Mouse (Mus musculus) bone marrow macrophage, adult 2 months (primary cell): ENCODE measurements at regions not wholly inside any gene's neighbourhood (a gene's known extent, or its start where the extent isn't known, plus 50 kb on each side); places are given as distances from the start of the nearest gene placed in this dataset.

Source experiments
- CTCF ChIP-seq: IDR thresholded peaks from 2 replicates; pipeline ENCODE4 v1.5.1; 2012; ENCODE audit warnings: low read depth, mild to moderate bottlenecking, low read length, moderate library complexity
- POLR2A ChIP-seq: IDR thresholded peaks from 2 replicates; pipeline ENCODE4 v1.6.1; 2012; ENCODE audit warnings: mild to moderate bottlenecking, low read depth, low read length, borderline replicate concordance

DNA sequence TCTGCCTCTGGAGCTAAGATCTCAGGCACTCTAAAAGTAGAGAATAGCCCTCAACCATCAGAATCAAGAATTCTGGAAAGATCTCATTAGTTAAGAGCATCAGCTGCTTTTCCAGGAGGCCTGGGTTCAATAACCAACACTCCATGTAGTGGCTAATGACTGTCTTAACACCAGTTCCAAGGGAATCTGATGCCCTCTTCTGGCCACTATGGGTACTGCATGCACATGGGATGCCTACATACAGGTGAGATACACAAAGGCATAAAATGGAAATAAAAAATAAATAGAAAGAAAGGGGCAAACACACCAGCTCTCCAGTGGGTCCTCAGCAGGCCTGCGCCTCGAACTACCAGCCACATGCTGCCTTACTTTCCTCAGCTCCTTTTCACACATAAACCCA is 73.3 kb upstream of the Plet1 start:
- TF ChIP-seq CTCF (no peak), POLR2A (no peak)
